Mouse (Mus musculus): ENCODE measurements around the gene Mcm6.

DNA sequence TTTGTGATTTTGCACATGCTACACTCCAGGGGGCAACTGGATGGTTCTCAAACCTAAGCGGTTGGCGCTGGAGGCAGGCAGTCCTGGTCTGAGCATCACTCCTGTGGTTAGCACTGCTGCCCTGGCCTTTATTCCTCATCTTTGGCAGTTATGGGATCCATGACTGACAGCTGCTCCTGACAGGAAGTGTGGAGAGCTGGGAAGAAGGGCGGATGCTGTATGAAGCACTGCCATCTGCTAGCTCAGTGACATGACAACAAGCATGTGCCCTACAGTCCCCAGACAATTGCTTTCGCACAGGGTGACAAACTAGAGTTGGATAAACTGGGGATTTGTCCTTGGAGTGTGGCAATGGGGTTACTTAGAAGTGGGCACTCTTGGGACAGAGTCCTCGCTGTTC, 69.2 kb downstream of the Mcm6 start:
- TF ChIP-seq CTCF (IDR thresholded peaks at IDR 0.05; ENCODE audit: low read depth) (no peak), EP300 (optimal IDR thresholded peaks at IDR 0.05) (no peak)
